Mouse (Mus musculus) thymus, postnatal 10 days (tissue): ENCODE measurements at regions not wholly inside any gene's neighbourhood (a gene's known extent, or its start where the extent isn't known, plus 50 kb on each side); places are given as distances from the start of the nearest gene placed in this dataset.
A peak's percentile ranks its signal among the peaks of the same experiment; 100 is the strongest.
"Not testable (repeated sequence)": the region's sequence is repeated elsewhere in the genome, so short reads cannot be mapped to it uniquely, and the experiment has no call there.

ENCODE experiments used
- DNase-seq, 2 experiments: peaks; one replicate each; pipeline ENCODE4 v3.0.0; 2021; ENCODE audit warnings: low spot score in 2 of 2

DNA sequence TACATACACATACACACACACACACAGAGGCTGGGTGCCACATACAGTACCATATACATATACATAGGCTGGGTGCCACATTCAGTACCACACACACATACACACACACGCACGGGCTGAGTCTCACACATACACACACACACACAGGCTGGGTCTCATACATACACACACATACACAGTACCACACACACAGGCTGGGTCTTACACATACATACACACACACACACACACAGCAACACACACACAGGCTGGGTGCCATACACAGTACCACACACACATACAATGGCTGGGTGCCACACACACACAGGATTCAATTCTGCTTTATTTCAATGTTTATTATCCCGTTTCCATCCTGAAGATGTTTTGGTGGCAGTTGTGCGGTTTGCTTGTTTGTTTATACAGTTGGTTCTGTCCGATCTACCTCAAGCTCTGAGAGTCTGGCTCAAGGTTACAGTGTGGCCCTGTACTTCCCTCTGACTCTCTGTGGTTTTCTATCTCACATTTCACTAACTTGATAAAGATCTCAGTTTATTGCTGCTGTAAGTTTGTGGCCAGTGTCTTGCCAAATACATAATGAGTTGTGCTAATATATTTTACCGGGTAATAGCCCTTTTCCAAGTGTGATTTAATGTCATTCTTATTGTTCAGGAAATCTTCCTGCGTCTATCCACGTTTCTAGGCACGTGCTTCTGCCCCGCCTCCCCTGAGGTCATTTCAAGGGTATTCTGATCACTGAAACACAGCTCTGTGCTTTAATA is 164.7 kb upstream of the Zfp637 start:
- DNase-seq, result no peak

DNA sequence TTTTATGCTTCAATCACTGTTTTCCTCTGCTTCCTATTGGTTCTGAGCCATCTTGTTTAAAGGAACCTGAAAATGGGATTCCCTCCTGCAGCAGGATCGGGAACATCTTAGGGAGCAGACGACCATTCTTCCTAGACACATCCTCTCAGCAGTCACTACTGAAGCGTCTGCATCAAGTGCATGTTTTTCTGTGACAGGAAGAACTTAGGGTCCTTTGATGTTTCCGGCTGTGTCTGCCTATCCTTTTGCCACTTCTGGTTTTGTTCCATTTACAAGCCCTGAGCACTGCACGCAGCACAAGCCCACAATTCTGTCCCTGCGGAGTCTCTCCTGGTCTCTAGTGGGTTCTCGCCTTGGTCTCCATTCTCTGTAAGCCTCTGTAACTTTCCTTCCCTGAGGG is 163.9 kb upstream of the Zfp637 start:
- DNase-seq, result peak in 1 of 2 experiments; percentile 35

DNA sequence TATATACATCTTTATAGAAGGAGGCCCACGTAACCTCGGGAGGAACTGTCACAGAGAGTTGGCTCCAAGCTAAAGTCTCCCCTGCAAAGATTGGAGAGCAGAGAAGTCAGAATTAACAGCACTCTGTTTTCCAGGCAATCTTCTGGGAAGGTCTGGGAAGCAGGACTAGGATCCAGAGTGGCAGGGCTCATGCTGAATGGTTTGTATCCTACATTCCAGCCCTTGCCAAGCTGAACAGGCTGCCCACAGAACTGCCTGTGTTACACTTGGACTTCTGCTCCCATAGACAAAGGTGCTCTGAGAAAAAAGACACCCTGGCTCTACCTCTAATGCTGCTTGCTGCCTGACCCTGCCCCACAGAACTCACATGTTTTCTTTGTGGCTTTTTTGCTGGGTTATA is 163.2 kb upstream of the Zfp637 start:
- no peak for DNase-seq

DNA sequence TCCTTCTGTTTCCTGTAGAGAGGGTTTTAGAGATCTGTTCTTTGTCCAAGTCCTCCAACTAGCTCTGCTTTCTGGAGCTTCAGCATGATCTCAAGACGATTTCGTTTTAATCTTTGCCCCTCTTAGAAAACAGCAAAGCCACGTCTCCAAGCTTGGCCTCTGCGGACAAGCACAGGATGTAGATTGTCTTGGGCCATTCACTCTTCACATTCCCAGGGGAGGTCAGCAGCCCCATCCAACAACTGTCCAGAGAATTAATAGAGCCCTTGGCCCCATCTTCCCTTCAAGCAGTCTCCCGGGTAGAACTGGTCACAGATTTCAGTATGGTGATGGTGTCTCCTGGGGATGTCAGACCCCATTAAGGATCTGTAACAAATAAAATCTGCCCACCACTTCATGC is 162.7 kb upstream of the Zfp637 start:
- DNase-seq, result no peak

DNA sequence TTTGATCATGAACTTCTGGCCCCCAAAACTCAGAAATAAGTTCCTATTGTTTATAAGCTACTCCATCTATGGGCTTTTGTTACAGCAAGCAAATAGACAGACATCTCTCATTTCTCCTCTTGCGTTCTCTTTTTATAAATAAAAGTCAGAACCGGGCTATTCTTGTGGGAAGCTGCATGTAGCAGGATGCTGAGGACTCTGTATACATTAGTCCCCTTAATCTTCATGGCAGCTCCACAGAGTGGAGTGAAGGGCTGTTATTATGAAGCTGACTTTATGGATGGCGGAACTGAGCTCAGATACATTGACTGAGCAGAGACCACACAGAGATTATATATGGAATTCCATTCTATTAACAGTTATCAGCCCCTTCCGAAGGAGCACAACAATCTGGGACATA is 162.1 kb upstream of the Zfp637 start:
- DNase-seq, result no peak

DNA sequence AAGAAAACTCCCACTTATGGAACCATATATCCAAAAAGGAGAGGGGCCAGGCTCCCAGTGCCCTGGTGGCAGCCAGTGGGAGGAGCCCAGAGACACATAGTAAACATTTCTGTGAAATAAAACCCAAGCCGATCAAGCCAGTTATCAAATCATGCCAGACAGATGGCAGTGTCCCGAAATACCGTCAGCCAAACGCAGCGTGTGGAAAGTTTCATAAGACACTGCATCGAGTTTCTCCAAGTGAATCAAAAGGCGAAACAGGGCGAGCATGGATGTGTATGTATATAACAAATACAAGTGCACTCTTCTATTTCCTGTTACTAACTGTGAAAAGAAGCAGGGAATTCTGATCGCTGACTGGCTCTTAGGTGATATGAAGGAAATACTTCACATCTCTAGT is 154.8 kb upstream of the Zfp637 start:
- DNase-seq, result no peak

DNA sequence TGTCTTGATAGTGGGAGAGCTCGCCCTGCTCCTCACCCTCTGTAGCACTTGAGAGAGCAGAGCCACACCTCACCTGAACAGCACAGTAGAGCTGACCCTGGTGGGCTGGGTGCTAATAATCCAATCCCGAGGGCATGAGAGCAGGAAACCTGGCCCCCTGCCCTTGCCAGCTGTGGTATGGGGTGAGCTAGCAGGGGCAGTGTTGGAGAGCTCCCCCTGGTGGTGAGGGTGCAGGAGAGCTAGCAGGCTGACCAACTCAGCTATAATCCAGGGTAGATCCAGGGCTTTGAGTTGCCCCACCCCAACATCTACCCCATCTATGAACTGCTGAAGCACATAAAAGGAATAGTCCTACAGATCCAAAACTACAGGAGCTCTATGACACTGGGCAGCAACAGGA is 153.9 kb upstream of the Zfp637 start:
- peak in 1 of 2 experiments; percentile 57 for DNase-seq

DNA sequence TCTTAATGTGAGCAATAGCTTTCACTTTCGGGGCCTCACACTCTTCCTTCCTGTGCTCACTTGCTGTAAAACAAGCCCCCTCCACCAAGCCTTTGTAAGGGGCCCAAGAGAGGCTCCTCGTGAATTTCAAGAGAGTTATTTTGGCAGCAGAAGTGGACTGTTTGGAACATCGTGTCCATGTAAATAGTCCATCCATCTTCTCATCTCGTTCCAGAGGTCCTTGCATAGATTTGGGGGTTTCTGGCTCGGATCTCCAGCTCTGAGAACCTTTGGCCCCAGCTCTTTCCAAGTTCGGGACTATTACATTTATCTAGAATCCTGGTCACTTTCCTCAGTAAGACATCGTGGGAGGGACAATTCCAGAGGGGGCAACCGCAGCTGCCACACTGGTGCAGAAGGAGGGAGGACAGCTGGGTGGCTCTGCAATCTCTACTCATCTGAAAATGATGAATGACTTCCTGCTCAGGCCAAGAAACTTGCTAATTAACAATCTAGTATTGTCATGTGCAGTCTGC is 152.3 kb upstream of the Zfp637 start:
- no peak for DNase-seq

DNA sequence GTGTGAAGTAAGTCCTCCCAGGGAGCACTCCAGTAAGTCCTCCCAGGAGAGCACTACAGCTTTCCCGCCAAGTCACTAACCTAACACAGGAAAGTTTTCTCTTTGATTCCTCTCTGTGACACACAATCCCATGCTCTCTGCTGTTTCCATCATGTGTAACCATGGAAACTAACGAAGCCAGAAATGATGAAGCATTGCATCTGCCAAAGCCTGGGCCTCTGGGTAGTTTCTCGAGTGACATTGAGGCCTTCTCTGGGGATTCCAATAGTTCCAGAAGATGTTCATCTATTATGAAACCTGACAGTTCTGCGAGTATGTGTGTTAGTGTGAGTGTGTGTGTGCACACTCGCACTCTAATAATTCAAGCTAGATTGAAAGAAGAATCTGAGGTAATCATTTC is 140.7 kb upstream of the Zfp637 start:
- DNase-seq, result no peak

DNA sequence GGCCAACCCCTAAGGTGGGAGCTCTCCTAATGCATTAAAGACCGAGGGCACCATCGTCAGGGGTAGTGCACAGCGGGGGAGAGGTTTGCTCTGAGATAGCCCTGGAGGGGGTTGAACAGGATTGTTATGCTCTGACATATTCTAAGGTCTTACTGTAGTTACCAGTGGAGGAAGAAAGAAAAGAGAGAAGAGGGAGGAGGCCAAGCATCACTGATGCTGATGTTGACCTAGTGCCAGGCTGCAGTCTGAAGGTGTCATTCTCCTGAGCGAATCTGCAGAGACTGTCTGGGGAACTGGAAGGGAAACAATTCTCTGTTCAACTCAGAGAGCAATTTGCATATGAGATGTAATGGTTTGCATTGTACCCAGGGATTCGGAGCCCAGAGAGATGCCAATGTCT is 139.4 kb upstream of the Zfp637 start:
- no peak for DNase-seq

DNA sequence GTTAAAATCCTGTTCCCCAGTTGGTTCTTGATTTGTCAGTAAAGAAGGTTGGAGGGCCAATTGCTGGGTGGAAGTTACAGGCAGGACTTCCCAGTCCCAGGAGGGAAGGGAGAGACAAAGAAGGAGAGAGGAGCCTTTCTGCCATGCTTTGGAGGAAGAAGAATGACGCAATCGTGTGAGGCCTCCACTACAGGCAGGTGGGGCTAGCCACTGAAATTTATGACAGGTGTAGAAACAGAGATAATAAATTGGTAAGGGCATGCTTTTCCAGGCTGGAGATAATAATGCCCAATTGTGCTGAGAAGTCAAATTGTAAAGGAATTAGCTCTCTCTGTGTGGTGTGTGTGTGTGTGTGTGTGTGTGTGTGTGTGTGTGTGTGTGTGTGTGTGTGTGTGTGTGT is 135.0 kb upstream of the Zfp637 start:
- DNase-seq, result no peak

DNA sequence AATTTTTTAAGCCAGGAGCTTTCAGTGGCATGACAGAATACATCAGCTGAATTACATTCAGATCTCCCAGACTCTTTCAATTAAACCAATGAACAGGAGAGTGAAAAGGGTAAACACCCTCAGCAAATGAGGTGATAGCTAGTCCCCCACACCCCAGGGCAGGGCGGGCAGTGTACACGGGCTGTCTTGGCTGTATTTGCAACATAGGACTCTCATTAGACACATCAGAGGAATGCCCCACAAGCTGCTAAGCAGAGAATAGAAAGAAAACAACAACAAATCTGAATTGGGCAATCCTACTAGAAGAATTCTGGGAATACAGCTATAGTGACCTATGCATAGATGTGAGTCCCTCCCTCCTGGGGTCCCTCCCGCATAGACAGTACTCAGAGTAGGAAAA is 131.8 kb upstream of the Zfp637 start:
- no peak for DNase-seq

DNA sequence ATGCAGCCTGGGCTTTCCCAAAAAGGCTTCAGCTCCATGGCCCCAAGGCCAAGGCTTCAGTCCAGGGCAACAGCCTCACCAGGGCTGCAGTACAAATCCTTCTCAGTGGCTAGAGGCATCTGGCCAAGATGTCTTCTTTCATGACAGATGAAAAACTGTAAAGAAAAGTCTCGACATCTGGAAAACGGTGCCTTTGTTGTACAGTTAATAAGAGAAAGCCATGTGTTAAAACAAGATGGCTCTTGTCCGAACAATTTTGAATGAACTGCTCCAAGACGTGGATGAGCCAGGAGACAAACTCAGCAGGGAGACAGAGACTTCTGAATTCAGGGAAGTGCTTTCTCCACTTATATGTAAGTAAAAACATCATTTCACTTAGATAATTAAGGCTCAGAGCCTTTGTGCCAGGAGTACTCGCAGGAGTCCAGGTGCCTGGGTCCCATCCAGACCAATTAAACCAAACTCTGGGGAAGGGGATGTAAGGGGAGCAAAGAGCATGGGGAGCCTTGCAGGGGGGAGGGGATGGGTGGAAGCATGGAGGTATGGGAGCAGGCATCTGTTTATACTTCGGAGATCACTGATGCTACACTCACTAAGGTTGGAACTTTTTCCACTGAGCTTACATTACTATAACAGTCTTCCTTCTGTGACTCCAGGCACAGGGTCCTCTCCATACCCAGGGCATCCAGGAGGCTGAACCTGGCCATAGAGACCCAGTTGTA is 125.8 kb upstream of the Zfp637 start:
- no peak for DNase-seq

DNA sequence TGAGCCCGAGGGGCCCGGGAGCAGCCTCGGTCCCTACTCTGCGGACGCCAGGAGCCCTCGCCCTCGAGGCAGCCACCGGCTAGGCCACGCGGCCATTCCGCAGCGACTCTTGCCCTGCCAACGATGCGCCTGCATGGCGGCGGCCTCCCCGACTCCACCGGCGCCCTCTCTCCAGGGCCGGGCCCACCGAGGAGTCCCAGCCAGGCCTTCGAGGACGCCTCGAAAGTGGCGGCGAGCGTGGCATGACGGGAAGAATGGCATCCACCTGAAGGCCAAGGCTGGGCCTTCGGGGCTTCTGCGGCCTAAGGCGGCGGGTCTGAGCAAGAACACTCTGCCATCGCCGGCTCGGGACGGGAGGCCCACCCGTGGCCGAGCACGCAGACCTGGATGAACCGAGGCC is 124.6 kb upstream of the Zfp637 start:
- not testable (repeated sequence) for DNase-seq

DNA sequence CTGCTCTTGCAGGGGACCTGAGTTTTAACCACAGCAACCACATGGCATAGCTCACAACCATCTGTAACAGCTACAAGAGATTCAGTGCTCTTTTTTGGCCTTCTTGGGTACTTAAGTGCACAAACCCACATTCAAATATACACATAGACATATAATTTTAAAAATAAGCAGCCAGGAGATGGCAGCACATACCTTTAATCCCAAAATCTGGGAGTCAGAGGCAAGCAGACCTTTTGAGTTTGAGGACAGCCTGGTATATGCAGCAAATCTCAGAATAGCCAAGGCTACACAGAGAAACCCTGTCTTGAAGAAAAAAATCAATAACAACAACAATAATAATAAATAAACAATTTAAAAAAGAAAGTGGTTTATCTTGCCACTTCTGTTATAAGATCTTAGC is 88.6 kb upstream of the Zfp637 start:
- DNase-seq, result not testable (repeated sequence)

DNA sequence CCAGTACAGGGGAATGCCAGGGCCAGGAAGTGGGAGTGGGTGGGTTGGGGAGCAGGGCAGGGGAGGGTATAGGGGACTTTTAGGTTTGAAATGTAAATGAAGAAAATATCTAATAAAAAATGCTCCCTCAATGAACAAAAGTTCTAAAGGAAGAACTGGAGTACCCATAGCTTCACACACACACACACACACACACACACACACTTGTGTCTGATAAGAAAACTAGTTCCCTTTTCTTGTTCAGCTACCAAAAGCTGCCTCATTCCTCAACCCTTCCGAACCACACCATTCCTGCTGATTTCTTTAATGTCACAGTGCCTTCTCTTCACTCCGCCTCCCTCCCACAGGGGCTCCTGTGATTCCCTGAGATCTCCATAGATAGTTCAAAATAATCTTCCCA is 85.3 kb upstream of the Zfp637 start:
- not testable (repeated sequence) for DNase-seq

DNA sequence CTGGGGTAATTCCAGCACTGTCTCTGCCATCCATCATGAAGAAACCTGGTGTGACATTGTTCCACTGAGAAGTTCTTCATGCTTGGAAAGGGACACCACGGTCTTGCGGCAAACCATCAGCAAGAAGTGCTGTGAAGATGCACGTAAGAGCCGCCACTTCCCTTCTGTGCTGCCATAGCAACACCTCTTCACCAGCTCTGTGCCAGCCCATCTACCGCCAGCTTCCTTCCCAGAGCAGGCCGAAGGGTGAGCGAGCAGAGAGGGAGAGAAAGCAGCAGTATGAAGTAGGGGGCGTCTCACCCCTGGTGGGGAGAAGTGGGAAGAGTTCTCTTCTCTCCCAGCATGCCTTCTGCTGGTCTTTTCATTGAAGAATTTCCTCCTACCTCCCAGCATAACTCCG is 84.8 kb upstream of the Zfp637 start:
- no peak for DNase-seq

DNA sequence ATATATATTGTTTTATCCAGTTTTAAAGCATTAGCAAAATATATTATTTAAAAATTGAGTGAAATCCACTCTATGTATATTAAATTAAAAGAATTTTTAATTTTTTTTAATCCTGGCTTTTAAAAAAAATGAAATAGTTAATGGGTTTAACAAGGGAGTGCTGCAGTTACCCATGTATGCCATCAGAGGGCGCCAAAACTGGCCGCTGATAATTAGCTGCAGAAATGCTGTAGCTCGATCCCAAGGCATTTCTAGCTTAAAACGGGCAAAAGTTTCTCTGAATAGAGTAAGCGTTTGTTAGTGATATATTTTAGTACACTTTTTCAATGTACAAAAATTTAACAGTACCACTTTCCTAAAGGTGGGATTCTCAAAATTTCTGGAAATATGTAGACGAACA is 82.5 kb upstream of the Zfp637 start:
- peak in 1 of 2 experiments; percentile 26 for DNase-seq

DNA sequence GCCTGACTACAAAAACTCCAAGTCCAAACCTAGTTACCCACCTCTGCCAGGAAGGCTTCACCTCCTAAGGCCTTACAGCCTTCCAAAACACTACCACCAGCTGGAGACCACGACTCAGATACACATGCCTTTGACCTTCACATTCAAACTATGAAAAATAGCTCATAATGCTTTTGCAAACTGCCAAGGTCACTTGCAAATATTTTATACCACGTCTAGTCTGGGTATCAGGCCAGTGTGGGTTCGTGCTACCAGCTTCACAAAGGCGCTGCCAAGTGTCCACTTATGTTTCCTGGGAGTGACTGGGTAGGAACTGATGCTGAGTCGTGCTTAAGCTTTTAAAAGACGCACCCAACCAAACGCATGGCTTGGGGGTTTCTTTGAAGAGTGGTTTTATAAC is 69.5 kb upstream of the Zfp637 start:
- no peak for DNase-seq

DNA sequence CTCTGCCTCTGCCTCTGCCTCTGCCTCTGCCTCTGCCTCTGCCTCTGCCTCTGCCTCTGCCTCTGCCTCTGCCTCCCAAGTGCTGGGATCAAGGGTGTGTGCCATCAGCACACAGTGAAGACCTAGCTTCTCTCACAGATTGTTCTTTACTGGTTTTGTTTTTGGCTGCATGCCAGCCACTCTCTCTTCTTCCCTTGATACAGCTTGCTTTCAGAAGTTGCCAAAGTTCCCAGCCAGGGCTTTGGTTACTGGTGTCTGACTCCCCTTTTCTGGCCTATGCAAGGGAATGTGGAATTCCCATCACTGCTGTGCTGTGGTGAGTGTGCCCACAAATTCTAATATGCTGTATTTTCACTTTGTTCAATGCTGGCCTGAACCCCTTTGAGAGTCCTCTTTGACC is 68.6 kb upstream of the Zfp637 start:
- DNase-seq, result no peak

DNA sequence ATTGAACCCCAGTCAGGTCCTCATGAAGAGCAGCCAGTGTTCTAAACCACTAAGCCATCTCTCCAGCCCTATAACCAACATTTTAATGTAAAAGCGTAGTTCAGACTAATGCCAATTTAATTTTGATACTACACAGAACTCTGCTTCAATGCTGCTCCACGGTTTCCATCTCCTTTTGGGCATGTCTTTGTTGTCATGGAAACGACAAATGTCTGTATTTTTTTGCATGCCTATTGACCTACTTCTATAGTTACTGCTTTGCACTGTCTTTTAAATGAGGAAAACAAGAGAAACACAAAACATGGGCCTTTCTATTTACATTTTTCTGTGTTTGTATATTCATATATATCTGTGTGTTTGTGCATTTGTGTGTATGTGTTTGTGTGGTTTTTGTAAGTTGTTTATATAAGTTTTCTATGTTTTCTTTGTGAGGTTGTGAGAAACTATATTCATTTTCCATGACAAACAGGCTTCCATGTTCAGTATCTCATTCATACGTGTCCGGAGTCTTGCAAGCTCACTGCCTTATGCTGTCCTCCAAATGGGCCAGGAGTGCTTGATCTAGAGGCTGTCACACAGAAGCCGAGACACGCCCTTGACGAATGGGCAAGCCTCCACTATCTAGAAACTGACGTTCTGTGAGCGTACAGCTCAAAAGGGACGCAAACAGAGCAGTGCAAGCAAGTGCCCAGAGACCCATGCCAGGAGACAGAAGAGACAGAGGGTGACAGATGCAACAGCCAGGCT is 65.5 kb upstream of the Zfp637 start:
- DNase-seq, result no peak

DNA sequence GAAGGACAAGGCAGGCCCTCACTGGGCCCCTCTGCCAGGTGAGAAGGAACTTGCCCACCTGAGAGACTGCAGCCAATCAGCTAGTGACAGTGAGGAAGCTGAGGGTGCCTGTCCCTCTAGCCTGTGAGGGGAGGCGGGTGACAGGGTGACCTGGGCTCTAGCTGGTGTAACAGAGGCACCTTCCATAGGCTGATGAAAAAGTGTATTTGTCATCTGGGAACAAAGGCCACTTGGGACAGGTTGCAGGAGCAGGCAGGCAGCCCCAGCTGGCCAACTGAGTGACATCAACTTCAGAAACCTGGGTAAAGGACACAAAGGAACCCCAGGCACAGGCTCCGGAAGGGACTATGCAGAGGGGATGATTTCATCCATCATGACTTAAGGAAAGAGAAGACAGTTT is 63.0 kb upstream of the Zfp637 start:
- DNase-seq, result no peak

DNA sequence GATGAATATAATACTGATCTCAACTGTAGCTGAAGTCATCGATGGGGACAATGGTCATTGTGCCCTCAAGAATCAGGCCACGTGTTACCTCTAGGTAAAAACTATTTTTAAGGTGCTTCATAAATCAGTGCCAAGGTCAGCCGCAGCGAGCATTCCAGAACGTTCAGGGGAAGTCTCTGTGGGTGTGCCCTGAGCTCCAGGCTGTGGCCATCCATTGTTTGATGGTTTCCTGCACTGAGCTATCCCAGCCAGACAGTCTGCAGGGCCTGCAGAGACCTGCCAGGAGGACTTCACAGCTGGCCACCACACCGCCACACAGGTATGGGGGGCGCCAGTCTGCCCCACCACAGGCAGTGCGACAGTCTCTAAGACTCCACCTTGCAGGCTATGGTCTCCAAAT is 62.5 kb upstream of the Zfp637 start:
- no peak for DNase-seq
